Mouse (Mus musculus) frontal cortex, adult 2 months (tissue): ENCODE measurements around the gene Tnfrsf11a. TPM values are rescaled to one million over a fixed set of nuclear protein-coding genes. Genes with fewer than 3 reads are reported as not detected.
A peak's percentile ranks its signal among the peaks of the same experiment; 100 is the strongest.
"Not testable (repeated sequence)": the region's sequence is repeated elsewhere in the genome, so short reads cannot be mapped to it uniquely, and the experiment has no call there.

Experiments used
- DNase-seq, 2 experiments: peaks; one replicate each; pipeline ENCODE4 v3.0.0; 2022; ENCODE audit warnings: low spot score in 1 of 2; ENCODE audit errors: extremely low spot score in 1 of 2
- polyA plus RNA-seq: library from polyadenylated mRNA; depleted of rRNA; stranded (reverse); fragments of >200 nt; gene quantifications from 2 replicates; pipeline ENCODE4 v1.2.3, GENCODE M21; 2012; rRNA removed

Gene Tnfrsf11a
- polyA plus RNA-seq = 2.6 TPM in 2 replicates

DNA sequence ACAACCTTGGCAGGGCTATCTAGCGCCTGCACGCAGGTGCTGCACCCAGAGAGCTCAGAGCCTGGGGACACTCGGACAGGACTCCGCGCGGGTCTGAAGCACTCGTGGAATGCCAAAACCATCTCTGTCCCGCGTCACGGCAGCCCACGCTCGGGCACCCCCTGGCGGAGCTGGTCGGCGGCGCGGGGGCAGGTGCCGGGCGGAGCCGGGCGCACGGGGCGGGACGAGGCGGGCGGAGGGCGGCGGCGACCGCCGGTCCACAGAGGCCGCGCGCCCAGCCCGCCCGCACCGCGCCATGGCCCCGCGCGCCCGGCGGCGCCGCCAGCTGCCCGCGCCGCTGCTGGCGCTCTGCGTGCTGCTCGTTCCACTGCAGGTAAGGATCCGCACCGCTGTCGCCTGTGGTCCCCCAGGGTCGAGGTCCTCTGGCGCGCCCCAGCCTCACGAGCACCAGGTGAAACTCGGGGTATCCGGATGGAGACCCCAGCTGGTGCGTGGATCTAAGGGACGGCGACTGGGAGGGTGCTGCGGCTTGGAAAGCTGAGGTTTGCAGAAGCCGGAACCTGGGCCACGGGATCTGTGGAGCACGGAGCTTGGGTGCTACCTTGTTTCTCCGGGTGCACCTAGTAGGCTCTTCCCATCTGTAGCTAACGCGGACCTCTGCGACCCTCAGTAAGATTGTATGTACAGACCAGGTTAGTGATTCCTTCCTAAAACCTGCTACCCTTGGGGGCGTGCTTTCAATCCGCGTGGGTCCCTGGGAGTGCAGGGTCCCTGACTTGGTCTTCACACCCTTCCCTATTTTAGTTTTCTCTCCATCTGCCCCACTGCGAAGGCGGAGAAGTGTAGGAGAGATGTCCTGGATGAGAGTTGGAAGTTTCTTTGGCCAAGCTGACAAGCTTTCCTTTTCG, at the start of gene Tnfrsf11a:
Gene Tnfrsf11a (plus strand): TSS at position 262 of the 908 bp plus-strand sequence.
- DNase-seq = peak in 1 of 2 experiments; percentile 59

DNA sequence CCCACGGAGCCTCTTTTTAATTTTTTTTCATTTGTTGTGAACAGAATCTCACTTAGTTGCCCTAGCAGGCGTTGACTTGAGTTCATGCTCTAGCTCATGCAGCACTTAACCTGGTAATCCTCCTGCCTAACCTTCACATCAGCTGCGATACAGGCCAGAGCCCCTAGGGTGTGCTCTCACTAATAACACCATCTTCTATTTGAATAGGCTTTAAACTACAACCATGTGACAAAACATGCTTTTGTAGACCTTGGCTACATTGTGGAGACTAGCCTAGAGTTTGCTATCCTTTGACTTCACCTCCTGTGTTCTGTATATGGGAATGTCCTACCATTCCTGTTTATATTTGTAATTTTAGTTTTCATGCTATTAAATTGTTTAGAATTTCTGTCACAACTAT, 45.2 kb upstream of the Tnfrsf11a start:
- DNase-seq = no peak

DNA sequence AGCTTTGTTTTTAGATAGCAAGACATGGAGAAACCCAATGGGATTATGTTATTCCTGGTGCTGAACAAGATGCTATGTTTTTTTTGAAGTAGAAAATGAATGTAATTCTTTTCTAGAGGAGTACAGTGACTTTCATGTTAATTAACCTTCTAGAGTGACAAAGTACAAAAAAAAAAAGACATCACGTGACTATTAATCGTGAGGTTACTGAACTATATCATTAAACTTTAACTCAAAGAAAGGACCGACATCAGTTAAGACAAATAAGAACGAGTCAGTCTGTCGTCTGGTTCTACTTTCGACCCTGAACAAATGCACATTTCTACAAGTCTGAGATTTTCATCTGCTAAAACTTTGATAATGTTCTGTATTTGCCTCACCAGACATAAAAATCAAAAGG, 42.2 kb upstream of the Tnfrsf11a start:
- no peak for DNase-seq

DNA sequence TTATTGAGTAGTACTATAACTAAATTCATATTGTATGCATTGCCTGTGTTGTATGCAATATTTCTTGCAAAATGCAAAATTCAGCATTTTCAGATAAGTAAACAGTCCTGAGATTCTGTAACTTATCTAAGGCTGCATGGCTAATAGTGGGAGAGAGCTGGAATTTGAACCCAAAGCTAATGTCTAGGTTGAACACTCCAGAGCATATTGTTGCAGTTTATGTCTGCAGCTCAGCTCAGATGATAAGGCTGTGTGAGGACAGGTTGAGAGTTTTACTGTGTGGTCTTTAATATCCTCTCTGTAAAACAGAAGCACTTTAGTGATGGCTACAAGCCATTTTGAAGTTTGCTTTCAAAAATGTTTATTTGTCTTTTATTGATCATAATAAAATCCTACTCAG, 41.0 kb upstream of the Tnfrsf11a start:
- DNase-seq = no peak

DNA sequence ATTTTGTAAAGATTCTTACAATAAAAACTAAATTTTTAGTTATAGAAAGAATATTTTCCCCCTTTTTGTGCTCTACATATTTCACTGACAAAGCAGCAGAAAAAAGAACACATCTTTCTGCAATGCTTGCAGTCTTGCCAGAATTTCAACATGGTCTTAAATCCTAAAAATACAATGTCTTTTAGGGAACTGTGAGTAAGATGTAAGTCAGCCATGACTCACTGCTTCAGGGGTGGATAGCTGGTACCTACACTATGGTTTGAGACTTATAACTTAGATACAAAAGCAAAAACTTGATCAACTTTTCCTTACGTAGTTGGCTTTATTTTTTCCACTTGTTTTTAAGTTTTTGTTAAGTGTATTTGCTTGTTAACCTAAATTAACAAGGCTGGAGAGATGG, 38.0 kb upstream of the Tnfrsf11a start:
- DNase-seq = peak; percentile 32 to 62

DNA sequence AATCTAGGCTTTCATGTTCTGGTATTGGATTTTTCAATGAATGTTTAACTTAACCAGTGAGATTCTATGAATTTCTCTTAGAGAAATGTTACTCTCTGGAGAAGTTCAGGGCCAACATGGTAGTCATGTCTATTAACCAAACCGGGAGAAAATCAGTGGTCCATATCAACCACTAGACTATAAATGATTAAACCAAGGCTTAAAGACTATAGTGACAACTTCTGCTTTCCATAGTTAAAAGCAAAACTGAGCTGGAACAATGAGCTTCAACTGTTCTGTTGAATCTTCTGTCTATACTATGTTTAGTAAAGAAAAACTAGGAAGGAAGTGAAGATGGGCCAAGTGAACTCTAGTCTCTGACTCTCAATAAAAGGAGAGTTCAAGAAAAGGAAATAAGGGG, 34.1 kb upstream of the Tnfrsf11a start:
- no peak for DNase-seq

DNA sequence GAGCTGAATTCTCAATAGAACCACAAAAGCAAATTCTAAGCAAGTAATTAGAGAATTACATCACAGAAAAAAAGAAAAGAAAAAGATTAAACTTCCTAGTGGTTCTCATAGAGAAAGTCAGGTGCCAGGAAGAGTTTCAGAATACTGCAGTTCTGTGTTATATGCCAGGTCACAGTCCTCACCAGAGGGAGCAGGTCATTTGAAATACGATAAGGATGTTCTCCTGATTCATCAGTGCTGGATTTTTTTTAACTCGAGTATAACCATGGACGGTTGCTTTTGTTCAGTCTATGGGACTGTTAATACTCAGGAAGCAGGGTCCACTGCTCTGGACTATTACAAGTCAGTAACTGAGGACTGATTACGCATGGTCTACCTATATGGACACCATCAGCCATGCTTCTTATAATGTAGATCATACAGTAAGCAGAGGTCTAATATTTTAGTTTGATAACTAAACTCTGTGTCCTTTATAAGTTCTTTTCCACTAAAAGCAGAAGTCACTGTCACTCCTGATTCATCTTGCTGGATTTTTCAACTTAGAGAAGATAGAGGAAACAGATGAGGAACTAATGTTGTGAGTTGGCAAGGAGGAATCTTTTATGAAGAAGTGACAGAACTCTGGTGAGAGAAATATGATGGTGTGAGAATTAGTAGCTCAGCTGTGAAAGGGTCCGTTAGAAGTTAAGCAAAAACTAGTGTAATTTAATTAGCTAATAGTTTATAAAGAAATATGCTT, 33.5 kb upstream of the Tnfrsf11a start:
- no peak for DNase-seq

DNA sequence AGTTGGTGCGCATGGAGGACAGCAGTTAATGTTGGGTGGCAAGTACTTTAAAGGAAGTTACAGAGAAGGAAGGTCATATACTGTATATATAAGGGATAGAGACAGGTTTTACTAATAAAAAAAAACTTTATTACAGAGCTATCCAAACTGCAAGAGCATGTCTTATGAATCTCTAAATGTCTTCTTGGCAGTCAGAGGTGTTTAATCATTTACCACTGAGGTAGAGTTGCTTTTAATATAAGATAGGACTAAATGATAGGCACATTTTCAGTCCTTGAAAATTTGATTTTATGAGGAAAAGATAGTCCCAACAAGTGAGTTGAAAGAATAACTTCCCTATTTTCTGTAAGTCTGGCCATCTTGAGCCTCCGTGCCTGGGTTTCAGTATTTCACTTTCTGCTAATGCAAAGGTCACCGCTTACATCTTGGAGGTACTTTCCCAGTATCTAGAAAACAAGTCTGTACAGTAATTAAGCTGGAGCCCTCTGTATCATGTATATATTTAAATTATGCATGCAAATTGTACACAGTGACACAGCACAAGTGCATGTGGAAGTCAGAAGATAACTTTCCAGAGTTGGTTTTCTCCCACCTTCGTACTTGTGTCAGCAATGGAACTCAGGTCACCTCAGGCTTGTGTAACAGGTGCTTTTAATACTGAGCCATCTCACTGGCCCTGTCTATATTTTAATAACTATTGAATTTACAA, 32.3 kb upstream of the Tnfrsf11a start:
- no peak for DNase-seq

DNA sequence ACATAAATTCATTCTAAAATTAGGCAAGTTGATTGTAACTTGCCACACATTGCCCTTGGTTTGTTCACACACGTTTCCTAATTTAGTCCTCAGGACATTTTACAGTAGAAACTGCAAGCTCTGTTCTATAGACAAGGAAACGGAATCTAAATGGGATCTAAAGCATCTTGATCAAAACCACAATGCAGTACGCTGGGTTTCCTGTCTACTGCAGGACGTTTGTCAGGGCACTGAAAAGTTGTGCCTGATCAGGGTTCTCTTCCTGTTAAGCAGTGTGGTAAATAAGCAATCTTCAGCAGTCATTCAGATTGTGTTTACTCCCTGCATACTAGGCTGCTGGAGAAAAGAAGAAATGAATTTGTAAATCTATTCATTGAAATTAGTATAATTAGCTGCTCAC, 28.3 kb upstream of the Tnfrsf11a start:
- no peak for DNase-seq

DNA sequence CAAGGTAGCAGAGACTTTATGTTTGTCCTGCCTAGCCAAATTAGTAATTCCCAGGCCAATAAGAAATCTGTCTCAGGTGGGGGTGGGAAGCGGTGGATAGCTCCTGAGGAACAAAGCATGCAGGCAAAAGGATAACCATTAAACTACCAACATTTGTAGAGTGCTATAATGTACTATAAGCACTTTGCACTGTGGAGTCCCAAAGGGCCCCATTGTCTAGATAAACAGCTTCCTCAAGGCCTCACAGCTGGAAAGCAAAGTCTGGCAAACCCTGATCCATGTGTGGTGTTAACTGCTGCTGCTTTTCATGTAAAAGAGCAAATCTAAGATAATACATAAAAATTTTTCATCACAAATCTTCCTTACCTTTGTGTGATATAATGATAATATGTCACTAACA, 27.6 kb upstream of the Tnfrsf11a start:
- DNase-seq = no peak

DNA sequence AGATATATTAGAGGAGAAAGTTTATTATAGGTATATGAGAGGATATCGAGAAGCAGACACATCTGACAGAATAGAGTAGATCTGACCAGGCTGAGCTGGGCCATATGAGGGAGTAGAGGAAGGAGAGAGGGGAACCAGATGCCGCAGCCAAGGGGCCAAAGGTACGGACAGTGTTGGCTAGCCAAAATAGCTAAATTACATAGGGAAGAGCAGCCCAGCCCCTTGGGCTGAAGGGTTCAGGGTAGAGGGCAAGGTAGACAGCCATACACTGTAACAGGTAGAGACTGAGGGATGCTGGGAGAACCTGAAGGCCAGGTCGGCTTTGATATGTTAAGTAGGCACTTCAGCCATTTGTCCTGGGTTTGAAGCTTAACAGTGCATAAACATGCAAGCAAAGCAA, 21.7 kb upstream of the Tnfrsf11a start:
- DNase-seq = no peak

DNA sequence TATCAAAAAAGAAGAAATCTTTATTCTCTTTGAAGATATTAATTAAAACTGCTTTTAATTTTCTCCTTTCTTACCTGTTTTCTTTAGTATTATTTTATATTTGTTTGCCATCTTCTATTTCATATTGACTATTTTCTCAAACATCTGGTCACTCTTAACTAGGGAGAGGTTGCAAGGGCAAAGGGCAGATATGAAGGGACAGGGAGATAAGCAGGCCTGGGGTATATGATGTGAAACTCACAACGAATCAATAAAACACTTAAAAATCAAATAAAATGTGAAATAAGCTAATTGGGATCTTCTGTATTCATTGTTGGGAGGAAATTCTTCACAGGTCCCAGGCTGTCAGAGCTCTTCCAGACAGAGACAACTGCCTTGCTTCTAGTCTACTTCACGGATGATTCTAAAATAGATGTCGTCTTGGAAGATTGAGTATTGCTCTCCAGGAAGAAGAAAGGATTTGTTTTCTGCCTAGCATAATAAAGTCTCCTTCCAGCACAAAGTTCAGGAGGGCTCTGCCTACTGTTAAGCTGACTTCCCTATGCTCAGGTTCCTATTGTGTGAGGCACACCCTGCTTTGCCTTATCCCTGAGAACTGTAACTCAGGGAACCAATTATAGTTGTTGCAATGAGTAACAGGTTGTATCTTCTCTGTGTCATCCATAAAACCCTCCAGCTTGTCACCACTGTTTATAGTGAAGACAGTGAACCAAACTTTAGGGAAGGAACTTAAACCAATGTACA, 20.9 kb upstream of the Tnfrsf11a start:
- DNase-seq = no peak

DNA sequence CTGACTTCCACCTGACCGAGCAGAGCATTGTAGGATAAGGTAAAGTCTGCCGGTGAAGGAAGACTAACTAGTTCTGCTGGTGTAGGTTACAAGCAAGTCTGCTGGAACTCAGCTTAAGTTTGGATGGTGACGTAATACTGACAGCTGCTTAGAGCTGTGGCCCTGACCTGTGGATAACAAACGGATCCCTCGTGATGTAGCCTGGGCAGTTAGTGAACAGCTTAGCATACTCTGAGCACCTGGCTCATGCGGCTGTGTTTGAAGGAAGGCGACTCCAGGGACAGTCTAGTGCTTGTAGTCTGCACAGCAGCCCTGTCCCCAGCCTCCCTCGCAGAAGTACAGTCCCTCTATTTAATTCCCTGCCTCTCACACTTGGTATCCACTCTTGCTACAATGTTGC, 14.9 kb upstream of the Tnfrsf11a start:
- DNase-seq = no peak

DNA sequence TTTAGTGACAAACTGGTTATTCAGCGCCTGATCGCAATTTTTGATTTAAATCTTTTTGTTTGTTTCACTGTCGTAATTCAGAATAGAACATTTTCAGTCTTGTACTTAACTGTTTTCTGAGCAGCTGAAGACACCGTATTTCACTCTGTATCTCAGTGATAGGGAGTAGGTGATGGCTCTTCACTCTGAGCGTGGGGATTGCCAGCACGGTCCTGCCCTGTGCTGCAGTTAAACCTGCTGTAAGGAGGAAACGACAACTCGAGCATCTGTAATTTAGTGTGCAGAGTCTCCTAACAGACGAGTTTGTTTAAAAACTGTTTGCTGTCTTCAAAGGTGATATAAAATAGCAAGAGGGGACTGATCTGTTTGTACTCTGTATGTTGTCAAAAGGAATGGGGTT, 14.4 kb upstream of the Tnfrsf11a start:
- DNase-seq = not testable (repeated sequence)

DNA sequence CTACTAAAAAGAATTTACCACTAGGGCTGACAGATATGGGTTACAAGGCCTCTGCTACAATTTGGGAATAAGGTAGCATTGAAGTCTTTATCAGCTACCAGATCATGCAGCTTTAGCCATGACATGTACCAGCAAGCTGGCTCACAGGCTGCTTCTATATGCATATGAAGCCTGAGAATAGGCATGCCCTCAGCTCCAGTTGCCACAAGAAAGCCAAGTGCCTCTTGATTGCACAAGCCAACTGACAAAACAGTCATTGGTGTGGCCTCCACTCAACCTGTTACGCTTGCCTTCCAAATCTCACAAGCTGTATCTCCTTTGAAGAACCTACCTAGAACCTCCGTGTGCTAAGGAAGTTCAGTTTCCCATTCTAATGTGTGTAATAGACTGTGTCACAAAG, 12.1 kb upstream of the Tnfrsf11a start:
- no peak for DNase-seq

DNA sequence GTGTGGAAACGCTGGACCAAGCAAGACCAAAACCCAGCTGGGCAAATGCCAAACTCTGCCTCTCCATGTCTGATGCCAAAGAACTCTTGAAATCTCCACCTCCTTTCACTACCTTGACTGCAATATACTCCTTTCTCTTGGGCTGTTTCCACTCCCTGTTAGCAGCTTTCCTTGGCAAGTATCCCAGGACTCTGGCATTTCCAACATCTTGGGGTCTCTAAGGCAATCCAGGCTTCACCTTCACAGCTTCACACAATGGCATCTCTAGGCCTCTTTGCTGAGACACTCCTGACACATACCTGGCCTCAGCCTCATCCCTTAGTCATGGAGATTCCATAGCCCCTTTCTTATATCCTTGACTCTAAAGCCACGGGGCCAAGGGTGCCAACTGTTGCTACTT, 9.8 kb upstream of the Tnfrsf11a start:
- no peak for DNase-seq

DNA sequence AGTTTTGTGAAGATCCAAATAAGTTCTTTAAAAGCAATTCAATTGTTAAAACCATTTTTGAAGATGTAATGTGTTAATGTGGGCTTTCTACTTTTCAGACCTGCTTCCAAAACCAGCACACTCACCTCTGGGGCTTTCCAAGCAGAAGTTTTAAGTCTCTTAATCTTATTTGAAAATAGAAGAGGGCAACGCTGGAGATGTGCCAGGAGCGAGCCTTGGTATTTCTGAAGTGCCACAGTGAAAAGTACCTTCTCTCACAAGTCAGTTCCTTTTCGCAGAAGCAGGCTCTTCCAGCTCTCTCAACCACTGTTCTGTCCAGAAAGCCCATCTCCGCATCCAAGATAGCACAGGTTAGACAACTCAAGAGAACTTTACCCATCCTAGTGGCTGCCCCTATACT, 4.1 kb upstream of the Tnfrsf11a start:
- DNase-seq = no peak

DNA sequence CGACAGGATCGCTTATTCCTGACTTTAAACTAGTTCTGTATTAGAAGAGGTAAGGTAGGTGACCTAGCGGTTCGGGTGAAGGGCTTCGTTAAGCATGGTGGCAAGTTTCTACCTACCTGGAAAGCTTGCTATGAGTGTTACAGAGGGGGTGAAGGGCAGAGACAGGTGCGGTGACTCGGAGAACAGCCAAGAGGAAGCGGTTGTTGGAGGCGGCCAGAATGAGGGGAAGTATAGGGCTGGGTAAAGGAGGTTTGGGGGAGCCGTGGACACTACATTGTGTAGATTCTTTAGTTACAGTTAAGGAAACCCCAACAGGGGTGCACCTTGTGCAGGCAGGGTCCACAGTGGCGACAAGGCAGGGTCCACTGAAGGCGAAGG, 450 bp upstream of the Tnfrsf11a start:
- no peak for DNase-seq

DNA sequence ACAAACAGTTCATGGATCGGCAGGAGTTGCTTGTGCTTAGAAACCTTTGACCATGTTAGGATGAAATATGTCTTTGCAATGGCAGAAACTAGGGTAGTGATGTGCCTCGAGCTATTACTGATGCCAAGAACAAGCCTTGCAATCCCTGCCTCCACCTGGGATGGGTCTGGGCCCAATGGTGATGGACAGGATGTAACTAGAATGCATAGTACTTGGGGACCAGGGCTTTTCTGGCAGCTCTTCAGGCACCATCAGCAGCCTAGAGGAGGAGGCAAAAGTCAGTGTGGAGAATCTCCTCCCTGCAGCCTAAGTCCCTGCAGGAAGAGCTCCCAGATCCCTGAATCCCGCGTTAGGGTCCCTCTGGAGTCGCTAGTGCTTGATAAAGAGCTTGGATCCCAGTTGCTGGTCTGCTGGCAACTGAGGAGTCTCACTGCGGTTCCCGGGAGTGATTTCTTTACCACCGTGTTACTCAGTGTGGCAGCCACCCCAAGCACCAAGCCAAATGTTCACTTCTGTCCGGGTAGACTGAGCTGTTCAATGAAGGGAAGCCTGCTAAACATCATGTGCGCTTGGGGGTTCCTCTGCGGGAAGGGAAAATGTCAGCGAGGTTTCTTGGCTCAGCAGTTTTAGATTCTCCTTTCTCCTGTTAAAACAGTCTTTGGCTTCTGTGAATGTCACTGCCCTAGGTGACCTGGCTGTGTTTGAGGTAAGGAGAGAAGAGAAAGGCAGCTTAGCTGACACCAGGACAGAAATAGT, 1.1 kb downstream of the Tnfrsf11a start:
- no peak for DNase-seq
